Mouse (Mus musculus) megakaryocyte, embryonic 14.5 days (primary cell): ENCODE results near the gene Adgrv1.

Source experiments
- FLI1 ChIP-seq: IDR thresholded peaks from 2 replicates; pipeline ENCODE4 v1.6.1; 2012; ENCODE audit warnings: low read length, inconsistent platforms, mixed read lengths
- GATA1 ChIP-seq: IDR thresholded peaks from 3 replicates; pipeline ENCODE4 v1.6.1; 2012; ENCODE audit warnings: mixed read lengths, low read length, inconsistent platforms, borderline replicate concordance

GRCm38 (mm10) chr13:81230161-81230560, 402.8 kb downstream of the Adgrv1 start:
- no peak for TF ChIP-seq FLI1
- TF ChIP-seq GATA1, result no peak
